Mouse (Mus musculus) spleen, adult 12 weeks (tissue): ENCODE measurements around the gene Fhod1.

Experiments
- DNase-seq: peaks from one replicate; pipeline ENCODE4 v3.0.0; 2022; ENCODE audit warnings: low spot score

Fhod1 gene

GRCm38 (mm10) chr8:105347428-105348221, at the start of gene Fhod1:
Gene Fhod1 (minus strand): TSS chr8:105347953.
- peak; percentile 82 for DNase-seq

GRCm38 (mm10) chr8:105393915-105394314, 46.2 kb upstream of the Fhod1 start:
- DNase-seq, result no peak

- no peak for DNase-seq
Observed at GRCm38 (mm10) chr8:105393089-105393787, 45.5 kb upstream of the Fhod1 start.

- DNase-seq, result no peak
Observed at GRCm38 (mm10) chr8:105389096-105389495, 41.3 kb upstream of the Fhod1 start.

GRCm38 (mm10) chr8:105387151-105387550, 39.4 kb upstream of the Fhod1 start:
- no peak for DNase-seq

GRCm38 (mm10) chr8:105384070-105384469, 36.3 kb upstream of the Fhod1 start:
- no peak for DNase-seq

GRCm38 (mm10) chr8:105380308-105380707, 32.6 kb upstream of the Fhod1 start:
- DNase-seq, result no peak

GRCm38 (mm10) chr8:105378673-105379072, 30.9 kb upstream of the Fhod1 start:
- no peak for DNase-seq

- DNase-seq, result peak; percentile 25
Observed at GRCm38 (mm10) chr8:105374513-105374966, 26.8 kb upstream of the Fhod1 start.

GRCm38 (mm10) chr8:105373032-105373431, 25.3 kb upstream of the Fhod1 start, which contains the start of gene Plekhg4:
Gene Plekhg4 (plus strand): TSS chr8:105373274.
- no peak for DNase-seq

GRCm38 (mm10) chr8:105372473-105372872, 24.7 kb upstream of the Fhod1 start:
- no peak for DNase-seq

- DNase-seq, result no peak
Observed at GRCm38 (mm10) chr8:105367107-105367506, 19.4 kb upstream of the Fhod1 start.

GRCm38 (mm10) chr8:105361751-105362702, 14.3 kb upstream of the Fhod1 start:
- DNase-seq, result no peak

- DNase-seq, result no peak
Observed at GRCm38 (mm10) chr8:105359646-105360045, 11.9 kb upstream of the Fhod1 start.

- DNase-seq, result no peak
Observed at GRCm38 (mm10) chr8:105359208-105359607, 11.5 kb upstream of the Fhod1 start.

- DNase-seq, result no peak
Observed at GRCm38 (mm10) chr8:105356681-105357080, 8.9 kb upstream of the Fhod1 start.

GRCm38 (mm10) chr8:105355179-105356024, 7.6 kb upstream of the Fhod1 start:
- no peak for DNase-seq

GRCm38 (mm10) chr8:105354549-105354948, 6.8 kb upstream of the Fhod1 start:
- no peak for DNase-seq

- DNase-seq, result no peak
Observed at GRCm38 (mm10) chr8:105353583-105354135, 5.9 kb upstream of the Fhod1 start.

- DNase-seq, result no peak
Observed at GRCm38 (mm10) chr8:105350186-105350585, 2.4 kb upstream of the Fhod1 start.
